Mouse (Mus musculus) megakaryocyte progenitor cell, adult 5-6 weeks (primary cell): ENCODE results near the gene Smyd4. TPM values are rescaled to one million over a fixed set of nuclear protein-coding genes. Genes with fewer than 3 reads are reported as not detected.

Source experiments
- ATAC-seq: replicated peaks from 2 replicates; pipeline ENCODE4 v1.8.0; 2016; ENCODE audit warnings: mild to moderate bottlenecking, moderate TSS enrichment, inconsistent platforms; ENCODE audit not compliant: poor library complexity
- total RNA-seq, 2 experiments: library from RNA; stranded (forward) in 1 of 2; stranded (reverse) in 1 of 2; fragments of 157-497, 149-512 nt in 1 of 2; fragments of 200-1000 nt in 1 of 2; gene quantifications; 2 replicates each; pipeline versions ENCODE4 v1.2.3 to v1.2.4; 2015 to 2017

The Smyd4 gene
- total RNA-seq (2015) (2.2 and 5.1 TPM in 2 replicates), total RNA-seq (2017) (13.9 and 21.9 TPM in 2 replicates)

DNA sequence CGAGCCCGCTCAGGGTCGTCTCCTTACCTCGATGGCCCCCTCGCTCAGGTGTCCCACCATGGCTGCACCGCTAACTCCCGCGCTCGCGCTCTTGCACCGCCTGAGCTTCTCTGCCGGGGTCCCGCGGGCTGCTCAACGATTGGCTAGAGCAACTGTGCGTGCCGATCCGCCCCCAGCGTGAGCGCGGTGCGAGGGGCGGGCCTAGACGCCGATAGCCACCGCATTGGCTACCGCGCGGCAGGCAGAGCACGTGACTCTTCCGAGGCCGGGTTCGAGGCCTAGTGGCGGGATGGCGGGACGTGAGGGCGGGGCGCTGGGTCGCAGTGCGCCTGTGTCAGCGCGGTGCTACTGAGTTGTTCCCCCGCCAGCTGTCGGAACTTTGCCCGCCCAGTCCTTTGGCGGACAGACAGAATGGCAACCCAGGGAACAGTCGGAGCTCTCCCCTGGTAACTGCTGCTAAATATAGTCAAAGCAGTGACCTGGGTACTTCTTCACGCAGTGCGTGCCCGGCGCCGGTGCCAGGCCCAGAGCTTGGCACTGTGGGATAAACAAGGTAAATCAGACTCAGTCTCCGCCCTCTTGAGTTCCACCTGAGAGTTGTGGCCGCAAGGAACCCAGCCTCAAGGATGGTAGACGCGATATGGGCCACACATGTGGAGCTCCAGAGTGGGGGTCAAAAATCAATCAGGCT, at the start of gene Smyd4, which contains the start of gene Rpa1:
Smyd4 (plus strand) TSS at position 235 of the 691 bp plus-strand sequence.
Rpa1 (minus strand) TSS at position 126 of the 691 bp plus-strand sequence.
- ATAC-seq, result peak; percentile 98

- ATAC-seq, result no peak
Measured at GRCm38 (mm10) chr11:75298491-75298890, 49.7 kb upstream of the Smyd4 start.

DNA sequence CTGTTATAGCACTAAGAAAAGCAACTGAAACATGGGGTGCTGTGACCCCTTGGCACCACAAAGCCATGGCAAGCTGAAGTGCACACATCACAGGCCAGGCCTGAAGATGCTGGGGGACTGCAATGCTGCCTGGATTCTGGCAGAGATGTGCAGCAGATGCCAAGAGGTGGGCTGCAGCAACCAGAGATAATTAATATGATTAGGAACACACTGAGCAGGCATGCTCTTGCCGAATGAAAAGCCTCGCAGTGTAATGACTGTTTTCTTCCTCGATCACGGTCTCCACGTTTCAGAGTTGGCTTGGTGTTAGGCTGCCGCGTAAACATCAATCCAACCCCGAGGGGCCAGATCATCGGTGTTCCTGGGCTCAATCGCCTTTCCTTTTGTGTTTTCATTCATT, 48.4 kb upstream of the Smyd4 start:
- no peak for ATAC-seq

DNA sequence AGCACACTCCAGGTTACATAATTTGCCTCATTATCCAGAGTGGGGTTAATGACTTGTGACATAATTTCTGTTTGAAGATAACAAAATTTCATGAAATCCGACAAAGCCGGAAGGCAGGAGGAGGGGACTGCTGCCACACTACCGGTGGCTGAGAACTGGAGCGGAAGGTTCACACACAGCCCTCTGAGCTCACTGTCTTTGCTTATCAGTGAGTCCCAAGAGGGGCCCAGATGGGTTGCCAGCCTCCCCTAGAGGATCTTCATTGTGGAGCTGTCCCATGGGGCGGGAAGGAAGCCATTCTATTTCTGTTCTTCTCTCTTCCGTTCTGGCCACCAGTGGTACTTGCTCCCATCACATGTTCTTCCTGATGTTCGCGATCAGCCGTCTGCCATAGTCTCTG, 47.3 kb upstream of the Smyd4 start:
- no peak for ATAC-seq

DNA sequence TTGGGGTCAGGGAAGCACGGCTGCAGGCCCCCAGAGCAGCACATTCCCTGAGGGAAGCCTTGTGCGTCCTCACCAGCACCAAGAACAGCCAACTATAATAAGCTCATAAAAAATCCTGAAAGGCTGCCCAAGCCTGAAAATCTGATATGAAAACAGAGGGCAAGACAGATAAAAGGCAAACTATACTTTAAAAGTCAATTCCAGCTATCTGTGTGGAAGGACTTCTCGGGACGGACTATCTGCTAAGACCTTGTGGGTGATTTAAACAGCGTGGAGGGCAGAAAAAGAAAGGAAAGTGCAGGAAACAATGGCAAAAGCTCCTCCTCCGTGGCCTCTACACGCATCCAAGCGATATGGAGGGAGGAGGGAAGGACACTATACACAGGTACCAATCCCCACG, 43.4 kb upstream of the Smyd4 start:
- ATAC-seq, result peak; percentile 50

DNA sequence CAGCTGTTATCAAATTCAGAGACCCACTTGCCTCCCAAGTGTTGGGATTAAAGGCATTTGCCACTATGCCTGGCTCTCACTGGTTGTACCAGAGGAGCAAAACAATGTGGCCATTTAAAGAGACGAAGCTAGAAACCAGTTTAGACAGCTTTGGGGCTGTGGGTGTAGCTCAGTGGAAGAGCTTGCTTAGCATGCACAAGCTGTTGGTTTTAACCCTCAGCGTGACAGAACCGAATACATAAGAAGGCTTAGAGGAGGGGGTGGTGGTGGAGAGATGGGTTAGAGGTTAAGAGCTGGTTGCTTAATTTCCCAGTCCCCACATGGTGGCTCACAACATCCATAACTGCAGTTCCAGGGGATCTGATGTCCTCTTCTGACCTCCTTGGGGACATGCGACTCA, 39.6 kb upstream of the Smyd4 start:
- no peak for ATAC-seq

DNA sequence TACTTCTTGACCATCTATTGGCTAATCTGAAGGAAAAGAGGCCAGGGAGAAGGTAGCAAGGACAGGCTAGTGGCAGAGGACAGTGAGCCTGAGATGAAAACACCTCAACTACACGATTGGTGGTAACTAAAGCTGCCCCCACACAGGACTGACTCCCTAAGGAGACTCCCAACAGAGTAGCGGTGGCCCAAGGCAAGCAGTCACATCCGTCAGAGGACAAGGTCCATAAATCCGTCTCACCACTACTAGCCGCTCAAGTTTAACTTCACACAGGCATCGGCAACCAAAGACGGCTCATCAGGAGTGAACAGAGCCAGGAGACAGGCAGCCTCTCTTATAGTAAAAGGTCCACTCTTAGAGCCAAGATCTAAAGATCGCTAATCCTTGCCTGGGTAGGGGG, 37.4 kb upstream of the Smyd4 start:
- no peak for ATAC-seq

DNA sequence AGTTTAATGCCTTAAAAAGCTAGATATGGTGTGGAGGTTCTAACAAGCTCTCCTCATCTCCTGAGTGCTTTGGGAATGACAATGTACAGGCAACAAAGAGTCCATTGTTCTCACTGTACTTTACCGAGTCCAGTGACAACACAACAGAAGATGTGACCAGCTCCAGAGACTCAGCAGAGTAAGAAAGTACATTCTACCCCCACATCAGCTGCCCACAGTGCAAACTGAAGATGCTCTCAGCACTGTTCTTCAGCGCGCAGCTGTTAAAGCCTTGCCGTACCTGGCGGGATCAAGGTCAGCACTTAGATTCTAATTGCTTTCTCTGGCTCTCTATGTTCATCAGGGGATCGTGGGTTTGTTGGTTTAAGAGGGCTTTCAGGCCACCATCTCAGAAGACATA, 36.5 kb upstream of the Smyd4 start:
- no peak for ATAC-seq

DNA sequence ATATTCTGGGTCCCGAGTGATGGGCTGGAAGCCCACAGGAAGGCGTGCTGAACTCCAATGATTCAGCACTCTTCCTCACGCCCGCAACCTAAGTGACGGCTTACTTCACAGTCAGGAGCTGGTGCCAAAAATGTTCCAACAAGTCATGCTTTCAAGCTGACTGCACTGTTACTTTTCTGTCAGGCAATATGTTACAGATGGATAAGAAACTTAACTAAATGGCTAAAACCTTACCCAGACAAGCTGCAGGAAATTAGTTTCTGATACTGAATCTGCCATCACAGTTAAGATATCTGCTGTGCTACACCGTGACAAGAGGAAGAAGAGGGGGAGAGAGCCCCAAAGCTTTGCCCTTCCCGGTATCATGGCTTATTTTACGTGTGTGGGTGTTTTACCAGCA, 34.4 kb upstream of the Smyd4 start:
- ATAC-seq, result peak; percentile 93

GRCm38 (mm10) chr11:75318351-75319221, 29.6 kb upstream of the Smyd4 start:
- no peak for ATAC-seq

GRCm38 (mm10) chr11:75319246-75319645, 29.0 kb upstream of the Smyd4 start:
- ATAC-seq, result no peak

- ATAC-seq, result peak; percentile 87
Measured at GRCm38 (mm10) chr11:75323326-75323737, 24.9 kb upstream of the Smyd4 start.

- ATAC-seq, result 0 out of 2 replicates have a peak, but pooled peaks have one; percentile 13
Measured at GRCm38 (mm10) chr11:75324433-75324832, 23.8 kb upstream of the Smyd4 start.

GRCm38 (mm10) chr11:75325116-75325968, 22.9 kb upstream of the Smyd4 start:
- no peak for ATAC-seq

- 0 out of 2 replicates have a peak, but pooled peaks have one; percentile 15 for ATAC-seq
Measured at GRCm38 (mm10) chr11:75325969-75326311, 22.3 kb upstream of the Smyd4 start.

DNA sequence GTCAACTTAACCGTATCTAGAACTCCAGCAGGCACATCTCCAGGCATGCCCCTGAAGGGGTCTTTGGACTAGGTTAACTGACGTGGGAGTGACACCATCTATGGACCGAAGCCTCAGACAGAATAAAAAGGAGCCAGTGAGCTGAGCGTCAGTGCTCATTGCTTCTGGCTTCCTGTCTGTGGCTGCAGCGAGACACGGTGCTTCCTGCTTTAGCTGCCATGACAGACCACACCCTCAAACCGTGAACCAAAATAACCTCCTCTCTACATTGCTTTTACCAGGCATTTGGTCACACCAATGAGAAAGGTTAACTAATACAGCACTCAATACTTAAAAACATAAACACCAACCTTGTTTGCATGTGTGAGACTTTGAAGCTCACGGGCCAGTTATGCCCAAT, 11.6 kb upstream of the Smyd4 start:
- ATAC-seq, result peak; percentile 66

DNA sequence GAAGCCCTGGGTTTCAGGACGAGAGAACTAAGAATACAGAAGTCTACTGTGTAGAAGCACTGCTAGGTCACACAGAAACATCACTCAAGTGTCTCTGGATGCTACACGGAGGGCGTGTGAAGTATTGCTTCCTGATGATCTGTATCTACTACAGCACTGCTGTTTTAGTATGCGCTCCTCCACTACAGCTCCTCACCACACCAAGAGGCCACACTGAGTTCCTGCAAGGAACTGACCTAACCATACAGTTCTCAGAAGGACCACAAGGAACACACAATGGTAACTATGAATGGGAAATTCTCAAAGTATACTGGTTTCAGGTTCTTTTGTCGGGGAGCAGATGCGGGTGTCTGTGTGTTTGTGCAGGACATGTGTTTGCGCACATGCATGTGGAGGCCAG, 11.0 kb upstream of the Smyd4 start:
- peak; percentile 54 for ATAC-seq

- no peak for ATAC-seq
Measured at GRCm38 (mm10) chr11:75340076-75340475, 8.2 kb upstream of the Smyd4 start.

DNA sequence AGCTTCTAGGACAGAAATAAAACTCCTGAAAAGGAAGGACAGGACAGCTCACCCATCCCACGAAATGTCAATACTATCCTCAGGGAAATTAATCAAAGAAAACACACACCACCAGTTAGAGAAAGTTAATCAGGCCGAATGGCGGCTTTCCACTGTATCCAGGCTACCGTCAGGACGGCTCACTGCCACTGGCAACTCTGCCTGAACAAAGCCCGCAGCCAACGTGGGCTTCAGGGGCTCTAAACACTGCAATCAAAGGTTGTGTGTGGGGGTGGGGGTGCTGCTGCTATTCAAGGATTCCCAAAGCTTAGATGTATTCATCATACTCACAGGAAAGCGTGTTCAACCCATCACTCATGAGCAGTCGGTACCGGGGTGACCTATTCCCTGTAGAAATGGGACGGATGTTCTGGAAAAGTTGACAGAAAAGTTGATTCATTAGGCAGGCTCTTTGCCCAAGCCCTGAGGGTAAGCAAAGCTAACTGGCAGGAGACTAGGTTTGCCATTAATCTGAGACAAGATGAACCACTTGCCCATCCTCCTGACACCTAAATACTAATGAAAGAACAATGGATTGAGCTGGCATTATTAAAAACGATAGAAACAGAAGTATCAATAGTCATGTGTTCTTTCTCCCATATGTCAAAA, 7.4 kb upstream of the Smyd4 start:
- no peak for ATAC-seq

DNA sequence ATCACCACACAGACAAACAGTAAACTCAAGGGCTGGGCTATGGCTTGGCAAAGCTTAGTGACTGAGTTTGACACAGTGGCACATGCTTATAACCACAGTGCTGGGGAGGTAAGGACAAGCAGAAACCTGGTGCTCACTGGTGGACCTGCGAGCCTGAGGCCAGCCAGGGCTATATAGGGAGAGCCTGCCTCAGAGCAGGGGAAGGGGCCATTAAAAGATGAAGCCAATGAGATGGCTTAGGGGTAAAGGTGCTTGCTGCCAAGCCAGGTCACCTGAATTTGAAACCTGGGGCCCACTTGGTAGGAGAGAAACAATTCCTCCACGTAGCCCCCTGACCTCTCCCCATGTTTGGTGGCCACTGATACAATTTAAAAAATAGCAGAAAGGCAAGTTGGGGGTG, 5.1 kb upstream of the Smyd4 start:
- ATAC-seq, result no peak

DNA sequence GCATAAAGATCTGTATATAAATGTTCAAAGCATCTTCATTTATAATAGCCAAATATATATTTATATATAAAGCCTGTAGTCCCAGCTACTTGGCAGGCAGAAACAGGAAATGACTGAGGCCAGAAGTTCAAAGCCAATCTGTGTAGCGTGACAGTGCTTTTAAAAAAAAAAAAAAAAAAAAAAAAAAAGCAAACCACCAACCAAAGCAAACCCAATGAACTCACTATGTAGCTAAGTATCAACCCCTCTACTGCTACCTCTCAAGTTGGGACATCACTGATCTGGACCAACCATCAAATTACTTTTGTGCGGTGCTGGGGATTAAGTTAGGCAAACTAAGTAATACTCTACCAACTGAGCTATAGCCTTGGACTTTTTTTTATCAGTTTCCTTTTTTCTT, 4.1 kb upstream of the Smyd4 start:
- no peak for ATAC-seq
